Mouse (Mus musculus): ENCODE data around the gene Sytl1.

GRCm38 (mm10) chr4:133251214-133251613 lies 11.7 kb downstream of the Sytl1 start:
- TF ChIP-seq MAFK (IDR thresholded peaks at IDR 0.05; ENCODE audit: insufficient read depth, low read depth, low read length), result no peak
- no peak for TF ChIP-seq HCFC1 (IDR thresholded peaks at IDR 0.05; ENCODE audit: borderline replicate concordance, insufficient read depth, low read length)
- TF ChIP-seq ZC3H11A (IDR thresholded peaks at IDR 0.05; ENCODE audit: borderline replicate concordance, low read depth, low read length), result no peak
